ENCODE assay signal across 8 mouse cellular contexts in genomic region chr9:124425411-124425885, GRCm38 (mm10). TPM values are rescaled to one million over a fixed set of nuclear protein-coding genes. Genes with fewer than 3 reads are reported as not detected.
DNase-seq lines count a peak whose midpoint lies in the region; ATAC-seq lines count a peak whose summit lies in the region.

No protein-coding gene starts in this region.

- no peaks in the 10 kb centered on the region for H3K36me3 ChIP-seq in intestine, embryonic 15.5 days

- peak; percentile 93 to 95 for DNase-seq in adrenal gland, adult 18-20 months (ENCODE audit: low spot score in 2 of 2)
- peak; percentile 95 for DNase-seq in embryo, embryonic 10.5 days (ENCODE audit: low spot score)
- peak; percentile 86 to 91 for DNase-seq in gastrocnemius, postnatal 36 days
- DNase-seq in left cerebral cortex, postnatal 14 days (ENCODE audit: low spot score in 2 of 2), result peak; percentile 96 to 97
- peak; percentile 97 for DNase-seq in right cerebral cortex, postnatal 14 days
- DNase-seq in urinary bladder, postnatal 25 days (ENCODE audit: low spot score), result peak; percentile 95

- peak; percentile 27 for ATAC-seq in intestine, embryonic 15.5 days
- ATAC-seq in megakaryocyte-erythroid progenitor cell, adult 5-6 weeks (replicated peaks; ENCODE audit: low FRiP score, low TSS enrichment, poor library complexity, severe bottlenecking), result peak; percentile 10

- no peaks in the 10 kb centered on the region for H3K27me3 ChIP-seq in intestine, embryonic 15.5 days (replicated peaks)

- H3K4me3 ChIP-seq in intestine, embryonic 15.5 days (replicated peaks), result peak overlapping the region; percentile 67

- H3K9ac ChIP-seq in intestine, embryonic 15.5 days, result peak overlapping the region; percentile 56

- H3K9me3 ChIP-seq in intestine, embryonic 15.5 days, result no peaks in the 10 kb centered on the region

- 0% methylated on average over 47 of the region's 47 CpGs for WGBS in intestine, embryonic 15.5 days

- H3K27ac ChIP-seq in intestine, embryonic 15.5 days, result peak overlapping the region; percentile 99

- H3K4me2 ChIP-seq in intestine, embryonic 15.5 days (replicated peaks), result peak overlapping the region; percentile 65

- intact Hi-C loops in gastrocnemius, postnatal 36 days (cut with DNase I), result no loop called here
- intact Hi-C loops in left cerebral cortex, postnatal 14 days (cut with DNase I), result no loop called here

- no peaks in the 10 kb centered on the region for H3K4me1 ChIP-seq in intestine, embryonic 15.5 days (replicated peaks)

RNA-seq across cellular contexts. Expression of gene Ppp2r3d, which starts 51.2 kb away (rescaled TPM):
- 100 to 1,000 TPM in 1 of 2 experiments, 10 to 100 TPM in 1; 80.5 to 101 TPM for total RNA-seq in adrenal gland, adult 18-20 months (2021)
- 10 to 100 TPM; 29.3 to 31.5 TPM for total RNA-seq in gastrocnemius, postnatal 36 days (2021)
- 135 and 148 TPM in 2 replicates for polyA plus RNA-seq in intestine, embryonic 15.5 days (2015; fragmentation: Nextera tagmentation; extraction: Ambion mirVana)
- 10 to 100 TPM; 84.9 to 97.5 TPM for total RNA-seq in left cerebral cortex, postnatal 14 days (2021)
- total RNA-seq in megakaryocyte-erythroid progenitor cell, adult 5-6 weeks (2014; fragmentation: Nextera tagmentation), result 46.3 and 63.5 TPM in 2 replicates
- total RNA-seq in megakaryocyte-erythroid progenitor cell, adult 5-6 weeks (2017), result 9.3 and 9.6 TPM in 2 replicates

Comparison
In these comparisons a context has a peak if more than half of its experiments do, and no peak if none do; other contexts are left out.
1. Peak in every context shown above with its lines: DNase-seq, ATAC-seq, H3K4me3 ChIP-seq and H3K27ac ChIP-seq.